8 mouse cellular contexts compared by ENCODE assay signal in genomic region chr8:123787254-123787897, GRCm38 (mm10). TPM values are rescaled to one million over a fixed set of nuclear protein-coding genes. Genes with fewer than 3 reads are reported as not detected.
DNase-seq lines count a peak whose midpoint lies in the region; ATAC-seq and TF ChIP-seq lines count a peak whose summit lies in the region.
"Had no signal": no experiment of that assay in that cellular context is flagged by ENCODE, and none has a peak within 500 bp of the region (broad histone marks: within the 10 kb centered on the region; RNA-seq: fewer than 3 reads in every experiment).

No protein-coding gene starts in this region.

- H3K9ac ChIP-seq in kidney, postnatal 0 days (ENCODE audit: low read depth, low read length), result no peak overlapping the region
- H3K9ac ChIP-seq in kidney, embryonic 14.5 days (ENCODE audit: low read depth, low read length), result no peak overlapping the region
- no peak overlapping the region for H3K9ac ChIP-seq in midbrain, postnatal 0 days (replicated peaks; ENCODE audit: low read length, poor library complexity, severe bottlenecking)

- H3K27me3 ChIP-seq in kidney, postnatal 0 days (ENCODE audit: insufficient read depth, low read length), result no peaks in the 10 kb centered on the region
- H3K27me3 ChIP-seq in kidney, embryonic 14.5 days (ENCODE audit: control insufficient read depth, insufficient read depth, low read length), result no peaks in the 10 kb centered on the region
- H3K27me3 ChIP-seq in small intestine, adult 2 months (ENCODE audit: control insufficient read depth, insufficient read depth, low read length), result no peaks in the 10 kb centered on the region
- H3K27me3 ChIP-seq in midbrain, postnatal 0 days (ENCODE audit: insufficient read depth, low read length), result no peaks in the 10 kb centered on the region

- H3K36me3 ChIP-seq in kidney, postnatal 0 days (ENCODE audit: insufficient read depth, low read length), result no peaks in the 10 kb centered on the region
- no peaks in the 10 kb centered on the region for H3K36me3 ChIP-seq in kidney, embryonic 14.5 days (ENCODE audit: control insufficient read depth, insufficient read depth, low read length)
- H3K36me3 ChIP-seq in small intestine, adult 2 months (ENCODE audit: control insufficient read depth, insufficient read depth, low read length), result no peaks in the 10 kb centered on the region
- no peaks in the 10 kb centered on the region for H3K36me3 ChIP-seq in midbrain, postnatal 0 days (ENCODE audit: insufficient read depth, low read length)

- H3K27ac ChIP-seq in kidney, postnatal 0 days, result no peak overlapping the region
- no peak overlapping the region for H3K27ac ChIP-seq in kidney, embryonic 14.5 days (ENCODE audit: low read depth, low read length)
- H3K27ac ChIP-seq in small intestine, adult 2 months (ENCODE audit: insufficient read depth, low read depth, low read length), result peak overlapping the region; percentile 41
- no peak overlapping the region for H3K27ac ChIP-seq in midbrain, postnatal 0 days (ENCODE audit: low read depth, low read length)

- ATAC-seq in kidney, postnatal 0 days (replicated peaks; ENCODE audit: low FRiP score, low read depth), result no peak
- no peak for ATAC-seq in kidney, embryonic 14.5 days (ENCODE audit: low FRiP score, low TSS enrichment)
- no peak for ATAC-seq in midbrain, postnatal 0 days (ENCODE audit: low FRiP score)

- no peak for TF ChIP-seq CTCF in kidney, postnatal 0 days (IDR thresholded peaks at IDR 0.05; ENCODE audit: low read depth)
- TF ChIP-seq CTCF in small intestine, adult 2 months (IDR thresholded peaks at IDR 0.05; ENCODE audit: extremely low read depth, insufficient read length, insufficient replicate concordance, low read depth, low read length), result no peak; the same call in 1 of the 2 replicates
- no peak for TF ChIP-seq CTCF in midbrain, postnatal 0 days (IDR thresholded peaks at IDR 0.05)

- H3K4me1 ChIP-seq in kidney, postnatal 0 days (replicated peaks; ENCODE audit: insufficient read depth, low read length), result 0 out of 2 replicates have a peak, but pooled peaks cover 4% of the 10 kb centered on the region
- peaks cover 11% of the 10 kb centered on the region for H3K4me1 ChIP-seq in kidney, embryonic 14.5 days (ENCODE audit: control insufficient read depth, insufficient read depth, low read length)
- peaks cover 8% of the 10 kb centered on the region for H3K4me1 ChIP-seq in small intestine, adult 2 months (ENCODE audit: control insufficient read depth, insufficient read depth, insufficient read length, low read length)
- H3K4me1 ChIP-seq in midbrain, postnatal 0 days (ENCODE audit: insufficient read depth, low read length), result no peaks in the 10 kb centered on the region

- H3K4me2 ChIP-seq in kidney, postnatal 0 days (ENCODE audit: low read length), result peak overlapping the region; percentile 23; the same call in 1 of the 2 replicates
- no peak overlapping the region for H3K4me2 ChIP-seq in kidney, embryonic 14.5 days (replicated peaks; ENCODE audit: low read depth, low read length)
- no peak overlapping the region for H3K4me2 ChIP-seq in midbrain, postnatal 0 days (ENCODE audit: low read depth, low read length, poor library complexity, severe bottlenecking)

- H3K9me3 ChIP-seq in kidney, postnatal 0 days (replicated peaks; ENCODE audit: low read length), result no peaks in the 10 kb centered on the region
- no peaks in the 10 kb centered on the region for H3K9me3 ChIP-seq in kidney, embryonic 14.5 days (ENCODE audit: control insufficient read depth, low read length)
- no peaks in the 10 kb centered on the region for H3K9me3 ChIP-seq in midbrain, postnatal 0 days (ENCODE audit: low read length)

- WGBS in kidney, postnatal 0 days, result 54% methylated on average over 21 of the region's 21 CpGs
- WGBS in kidney, embryonic 14.5 days, result 48% methylated on average over 21 of the region's 21 CpGs
- 13% methylated on average over 21 of the region's 21 CpGs for WGBS in small intestine, adult 2 months
- 66% methylated on average over 21 of the region's 21 CpGs for WGBS in midbrain, postnatal 0 days

- H3K4me3 ChIP-seq in kidney, postnatal 0 days (replicated peaks; ENCODE audit: low read depth, low read length), result no peak overlapping the region
- no peak overlapping the region for H3K4me3 ChIP-seq in kidney, embryonic 14.5 days (ENCODE audit: low read length)
- peak overlapping the region; percentile 43 for H3K4me3 ChIP-seq in small intestine, adult 2 months (ENCODE audit: low read depth, low read length)
- no peak overlapping the region for H3K4me3 ChIP-seq in midbrain, postnatal 0 days (ENCODE audit: low read depth, low read length)

- TF ChIP-seq POLR2A in small intestine, adult 2 months (IDR thresholded peaks at IDR 0.05; ENCODE audit: low read depth, low read length), result no peak; the same call in 1 of the 2 replicates

- DNase-seq in kidney, postnatal 0 days (ENCODE audit: low spot score), result peak; percentile 14
- peak; percentile 87 for DNase-seq in ES-CJ7 (ENCODE audit: low read depth, low spot score)
- peak; percentile 16 to 17 for DNase-seq in cerebellum, postnatal 36 days
- no peak for DNase-seq in right cerebral cortex, adult 18-20 months
- DNase-seq in midbrain, postnatal 0 days (ENCODE audit: low spot score), result no peak
- DNase-seq: kidney, adult 9 months had no signal

RNA-seq across cellular contexts. Expression of gene Rab4a, which starts 18.4 kb away (rescaled TPM):
- 58.2 and 62.3 TPM in 2 replicates for polyA plus RNA-seq in kidney, postnatal 0 days (2015; fragmentation: Nextera tagmentation; extraction: Ambion mirVana)
- 33.3 and 45.3 TPM in 2 replicates for polyA plus RNA-seq in kidney, embryonic 14.5 days (2014; fragmentation: Nextera tagmentation; extraction: Ambion mirVana)
- polyA plus RNA-seq in small intestine, adult 2 months (2012; rRNA removed), result 23.0 and 59.8 TPM in 2 replicates
- 54.2 and 59.8 TPM in 2 replicates for total RNA-seq in midbrain, postnatal 0 days (2014; rRNA removed)
- 97.7 and 101 TPM in 2 replicates for polyA plus RNA-seq in midbrain, postnatal 0 days (2015; fragmentation: Nextera tagmentation; extraction: Ambion mirVana)

Comparison
In these comparisons a context has a peak if more than half of its experiments do, and no peak if none do; other contexts are left out.
1. DNase-seq: peak in kidney, postnatal 0 days (single experiment), ES-CJ7 (single experiment) and cerebellum, postnatal 36 days (2 of 2); none in right cerebral cortex, adult 18-20 months (single experiment) and midbrain, postnatal 0 days (single experiment).